Mouse (Mus musculus) MEL (cell line): ENCODE results near the gene Fuca2. TPM values are rescaled to one million over a fixed set of nuclear protein-coding genes. Genes with fewer than 3 reads are reported as not detected.

ENCODE experiments used
- DNase-seq: peaks from one replicate; pipeline ENCODE4 v3.0.0; 2011; ENCODE audit warnings: low read depth, low spot score
- H3K27ac ChIP-seq: 2 replicates; pipeline ENCODE4 v1.5.1; 2012; ENCODE audit warnings: low read depth, mild to moderate bottlenecking, control low read depth, low read length, moderate library complexity; ENCODE audit not compliant: control insufficient read depth
- H3K27me3 ChIP-seq, 2 experiments: fragments of 150-350 bp in 1 of 2; sonication (generic) in 1 of 2; 2 replicates each; pipeline ENCODE4 v1.6.1; 2012; ENCODE audit warnings: low read length in 2 of 2, mild to moderate bottlenecking in 2 of 2, improper control_type of control experiment in 1 of 2, moderate library complexity in 1 of 2; ENCODE audit not compliant: insufficient read depth in 2 of 2, control insufficient read depth in 1 of 2
- H3K36me3 ChIP-seq, 2 experiments: 2 replicates each; pipeline ENCODE4 v1.6.1; 2012 to 2014; ENCODE audit warnings: low read length in 2 of 2, improper control_type of control experiment in 1 of 2, inconsistent platforms in 1 of 2, mild to moderate bottlenecking in 1 of 2; ENCODE audit not compliant: insufficient read depth in 2 of 2, control insufficient read depth in 1 of 2
- H3K4me1 ChIP-seq, 2 experiments: fragments of 150-350 bp in 1 of 2; sonication (generic) in 1 of 2; 2 replicates each; pipeline ENCODE4 v1.6.1; 2012; ENCODE audit warnings: low read length in 2 of 2, improper control_type of control experiment in 1 of 2, mild to moderate bottlenecking in 1 of 2; ENCODE audit not compliant: insufficient read depth in 2 of 2, control insufficient read depth in 1 of 2
- H3K4me3 ChIP-seq, 2 experiments: fragments of 150-350 bp in 1 of 2; sonication (generic) in 1 of 2; 2 replicates each; pipeline ENCODE4 v1.5.1; 2012; ENCODE audit warnings: low read depth in 2 of 2, low read length in 2 of 2, mild to moderate bottlenecking in 2 of 2, moderate library complexity in 2 of 2, control low read depth in 1 of 2, improper control_type of control experiment in 1 of 2; ENCODE audit not compliant: control insufficient read depth in 1 of 2, insufficient read depth in 1 of 2
- H3K79me2 ChIP-seq: 2 replicates; pipeline ENCODE4 v1.6.1; 2012; ENCODE audit warnings: mild to moderate bottlenecking, low read length, moderate library complexity; ENCODE audit not compliant: control insufficient read depth, poor library complexity, insufficient read depth
- H3K9ac ChIP-seq: 2 replicates; pipeline ENCODE4 v1.6.1; 2012; ENCODE audit warnings: low read depth, mild to moderate bottlenecking, control low read depth, low read length, moderate library complexity; ENCODE audit not compliant: control insufficient read depth, poor library complexity, severe bottlenecking
- H3K9me3 ChIP-seq: fragments of 150-350 bp; sonication (generic); replicated peaks from 2 replicates; pipeline ENCODE4 v1.6.1; 2012; ENCODE audit warnings: mild to moderate bottlenecking, low read length, improper control_type of control experiment, moderate library complexity; ENCODE audit not compliant: insufficient read depth
- CHD1 ChIP-seq: IDR thresholded peaks from 2 replicates; pipeline ENCODE4 v1.6.1; 2012; ENCODE audit warnings: low read depth, mild to moderate bottlenecking, inconsistent platforms, low read length, improper control_type of control experiment
- CTCF ChIP-seq, 3 experiments: IDR thresholded peaks in 2 of 3; conservative IDR thresholded peaks in 1 of 3; 2 replicates each; pipeline ENCODE4 v1.5.1; 2011 to 2012; ENCODE audit warnings: low read length in 3 of 3, low read depth in 2 of 3, mild to moderate bottlenecking in 2 of 3, improper control_type of control experiment in 1 of 3, inconsistent platforms in 1 of 3, mixed read lengths in 1 of 3, moderate library complexity in 1 of 3; ENCODE audit not compliant: control insufficient read depth in 1 of 3, insufficient read depth in 1 of 3, poor library complexity in 1 of 3, severe bottlenecking in 1 of 3
- ELF1 ChIP-seq: IDR thresholded peaks from 2 replicates; pipeline ENCODE4 v1.6.1; 2014; ENCODE audit warnings: low read depth, mild to moderate bottlenecking, inconsistent platforms, low read length, improper control_type of control experiment, moderate library complexity
- ETS1 ChIP-seq: IDR thresholded peaks from 2 replicates; pipeline ENCODE4 v1.6.1; 2012; ENCODE audit warnings: low read depth, mild to moderate bottlenecking, inconsistent platforms, low read length, improper control_type of control experiment, moderate library complexity
- GABPA ChIP-seq: IDR thresholded peaks from 2 replicates; pipeline ENCODE4 v1.6.1; 2012; ENCODE audit warnings: low read depth, mild to moderate bottlenecking, inconsistent platforms, low read length, improper control_type of control experiment, moderate library complexity
- GATA1 ChIP-seq: IDR thresholded peaks from 2 replicates; pipeline ENCODE4 v1.6.1; 2011; ENCODE audit warnings: low read depth, low read length, improper control_type of control experiment
- HCFC1 ChIP-seq: IDR thresholded peaks from 2 replicates; pipeline ENCODE4 v1.6.1; 2012; ENCODE audit warnings: low read depth, mild to moderate bottlenecking, inconsistent platforms, low read length, improper control_type of control experiment, moderate library complexity
- JUND ChIP-seq: IDR thresholded peaks from 2 replicates; pipeline ENCODE4 v1.6.1; 2011; ENCODE audit warnings: low read depth, mild to moderate bottlenecking, improper control_type of control experiment, low read length
- KAT2A ChIP-seq: conservative IDR thresholded peaks from 2 replicates; pipeline ENCODE4 v1.6.1; 2012; ENCODE audit warnings: low read depth, low read length, improper control_type of control experiment, inconsistent platforms
- MAFK ChIP-seq: IDR thresholded peaks from 2 replicates; pipeline ENCODE4 v1.6.1; 2011; ENCODE audit warnings: low read depth, mild to moderate bottlenecking, low read length, improper control_type of control experiment, borderline replicate concordance
- MAX ChIP-seq: IDR thresholded peaks from 2 replicates; pipeline ENCODE4 v1.6.1; 2011; ENCODE audit warnings: low read length, improper control_type of control experiment
- MEF2A ChIP-seq: IDR thresholded peaks from 2 replicates; pipeline ENCODE4 v1.6.1; 2014; ENCODE audit warnings: low read depth, mild to moderate bottlenecking, inconsistent platforms, low read length, improper control_type of control experiment; ENCODE audit not compliant: poor library complexity, insufficient replicate concordance, severe bottlenecking; ENCODE audit errors: extremely low read depth
- MYB ChIP-seq: IDR thresholded peaks from 2 replicates; pipeline ENCODE4 v1.6.1; 2011; ENCODE audit warnings: mild to moderate bottlenecking, low read depth, low read length, improper control_type of control experiment
- MYC ChIP-seq: IDR thresholded peaks from 2 replicates; pipeline ENCODE4 v1.6.1; 2011; ENCODE audit warnings: low read depth, mild to moderate bottlenecking, low read length, improper control_type of control experiment, moderate library complexity
- NELFE ChIP-seq: IDR thresholded peaks from 2 replicates; pipeline ENCODE4 v1.6.1; 2011; ENCODE audit warnings: low read depth, low read length, improper control_type of control experiment
- NRF1 ChIP-seq: IDR thresholded peaks from 2 replicates; pipeline ENCODE4 v1.6.1; 2014; ENCODE audit warnings: low read depth, mild to moderate bottlenecking, inconsistent platforms, low read length, improper control_type of control experiment, moderate library complexity; ENCODE audit not compliant: poor library complexity, insufficient read depth, severe bottlenecking
- POLR2A ChIP-seq, 2 experiments: IDR thresholded peaks; 2 replicates each; pipeline ENCODE4 v1.6.1; 2011 to 2012; ENCODE audit warnings: low read length in 2 of 2, mild to moderate bottlenecking in 2 of 2, control low read depth in 1 of 2, improper control_type of control experiment in 1 of 2, low read depth in 1 of 2, moderate library complexity in 1 of 2; ENCODE audit not compliant: control insufficient read depth in 1 of 2, insufficient read depth in 1 of 2, poor library complexity in 1 of 2
- POLR2AphosphoS2 ChIP-seq: IDR thresholded peaks from 2 replicates; pipeline ENCODE4 v1.6.1; 2011; ENCODE audit warnings: low read length, improper control_type of control experiment
- RAD21 ChIP-seq: IDR thresholded peaks from 2 replicates; pipeline ENCODE4 v1.6.1; 2011; ENCODE audit warnings: mild to moderate bottlenecking, low read depth, low read length, improper control_type of control experiment
- SIN3A ChIP-seq: IDR thresholded peaks from 2 replicates; pipeline ENCODE4 v1.6.1; 2012; ENCODE audit warnings: low read length, improper control_type of control experiment, inconsistent platforms
- SMC3 ChIP-seq: IDR thresholded peaks from 2 replicates; pipeline ENCODE4 v1.6.1; 2011; ENCODE audit warnings: low read depth, low read length, improper control_type of control experiment
- TAL1 ChIP-seq: IDR thresholded peaks from 2 replicates; pipeline ENCODE4 v1.6.1; 2012; ENCODE audit warnings: mild to moderate bottlenecking, inconsistent platforms, low read length, moderate library complexity, mixed read lengths
- TBP ChIP-seq: IDR thresholded peaks from 2 replicates; pipeline ENCODE4 v1.8.0; 2011; ENCODE audit warnings: low read depth, low read length, improper control_type of control experiment
- TCF12 ChIP-seq: IDR thresholded peaks from 2 replicates; pipeline ENCODE4 v1.6.1; 2014; ENCODE audit warnings: low read depth, mild to moderate bottlenecking, inconsistent platforms, low read length, improper control_type of control experiment, moderate library complexity
- USF1 ChIP-seq: IDR thresholded peaks from 2 replicates; pipeline ENCODE4 v1.6.1; 2014; ENCODE audit warnings: low read depth, mild to moderate bottlenecking, inconsistent platforms, low read length, improper control_type of control experiment, moderate library complexity
- USF2 ChIP-seq, 2 experiments: IDR thresholded peaks; 2 replicates each; pipeline ENCODE4 v1.6.1; 2011 to 2012; ENCODE audit warnings: improper control_type of control experiment in 2 of 2, low read length in 2 of 2, borderline replicate concordance in 1 of 2, inconsistent platforms in 1 of 2, low read depth in 1 of 2, mild to moderate bottlenecking in 1 of 2; ENCODE audit not compliant: insufficient read depth in 1 of 2
- ZKSCAN1 ChIP-seq: IDR thresholded peaks from 2 replicates; pipeline ENCODE4 v1.6.1; 2012; ENCODE audit warnings: low read depth, mild to moderate bottlenecking, inconsistent platforms, low read length, improper control_type of control experiment, moderate library complexity
- ZMIZ1 ChIP-seq: IDR thresholded peaks from 2 replicates; pipeline ENCODE4 v1.6.1; 2012; ENCODE audit warnings: low read depth, mild to moderate bottlenecking, inconsistent platforms, low read length, improper control_type of control experiment, moderate library complexity
- polyA plus RNA-seq, 2 experiments: library from polyadenylated mRNA; stranded (reverse) in 1 of 2; unstranded in 1 of 2; fragments of >175 nt in 1 of 2; fragments of >200 nt in 1 of 2; gene quantifications; 2 replicates each; pipeline versions ENCODE4 v1.2.1 to v1.2.4; 2012; ENCODE audit warnings: low replicate concordance in 2 of 2, low read depth in 1 of 2; ENCODE audit not compliant: insufficient read length in 2 of 2, insufficient read depth in 1 of 2, missing spikeins in 1 of 2
- total RNA-seq: library from RNA; depleted of rRNA; stranded (reverse); fragments of 300-350 nt; gene quantifications from 2 replicates; pipeline ENCODE4 v1.2.3, GENCODE M21; 2012

Gene Fuca2
- total and polyA plus RNA-seq, 3 experiments, result 17.0 to 22.6 TPM; not detected in 1

GRCm38 (mm10) chr10:13541721-13542120 is 42.4 kb downstream of the Fuca2 start:
- Histone ChIP-seq H3K27ac (no peak overlapping the region), H3K4me1 (no peaks in the 10 kb centered on the region), H3K4me3 (no peak overlapping the region), H3K79me2 (no peaks in the 10 kb centered on the region)
- no peak for TF ChIP-seq RAD21
- no peak for TF ChIP-seq TAL1
- TF ChIP-seq, all 39 proteins: peak for 0
- no peaks in the 10 kb centered on the region for H3K9me3 ChIP-seq
- DNase-seq, result no peak
- peaks cover 0 to 2% of the 10 kb centered on the region in 2 experiments; a peak in 1 of 4 replicates for H3K36me3 ChIP-seq
- H3K9ac ChIP-seq, result no peak overlapping the region
- H3K27me3 ChIP-seq, result no peaks in the 10 kb centered on the region

GRCm38 (mm10) chr10:13552646-13553497 is 53.5 kb downstream of the Fuca2 start, which contains the start of the genes Adat2 and Pex3:
Gene Adat2 (plus strand): TSS chr10:13552894.
Gene Pex3 (minus strand): TSS chr10:13553142.
- Histone ChIP-seq H3K27me3 (no peaks in the 10 kb centered on the region), H3K36me3 (peaks cover 3 to 5% of the 10 kb centered on the region in 2 experiments; a peak in 3 of 4 replicates), H3K4me3 (peak within 1 kb of the TSS; percentile 67 to 90), H3K4me1 (peaks cover 2 to 10% of the 10 kb centered on the region in 2 experiments; a peak in 3 of 4 replicates), H3K79me2 (peaks cover 19% of the 10 kb centered on the region), H3K27ac (peak within 1 kb of the TSS; percentile 78), H3K9ac (peak within 1 kb of the TSS; percentile 90), H3K9me3 (no peaks in the 10 kb centered on the region)
- peak; percentile 95 for DNase-seq
- no peak for TF ChIP-seq SMC3
- no peak; the same call in 1 of the 2 replicates for TF ChIP-seq KAT2A
- TF ChIP-seq GATA1, result no peak
- no peak; the same call in 1 of the 2 replicates for TF ChIP-seq ZMIZ1
- TF ChIP-seq USF1, result 0 out of 2 replicates have a peak, but pooled peaks have one; percentile 19
- peak; percentile 50; the same call in 1 of the 2 replicates for TF ChIP-seq TBP
- TF ChIP-seq NRF1, result no peak
- no peak for TF ChIP-seq MYC
- TF ChIP-seq USF2 (IDR thresholded peaks at IDR 0.05; ENCODE audit: borderline replicate concordance in 1 of 2, insufficient read depth in 1 of 2, low read depth in 1 of 2, low read length in 2 of 2), result no peak
- no peak for TF ChIP-seq MEF2A
- no peak for TF ChIP-seq CTCF (IDR thresholded peaks at IDR 0.05 in 2 of 3, conservative IDR thresholded peaks at IDR 0.05 in 1 of 3; ENCODE audit: control insufficient read depth in 1 of 3, insufficient read depth in 1 of 3, low read depth in 2 of 3, low read length in 3 of 3, poor library complexity in 1 of 3, severe bottlenecking in 1 of 3)
- TF ChIP-seq CHD1, result no peak
- TF ChIP-seq MAFK, result no peak
- TF ChIP-seq MYB, result no peak
- no peak for TF ChIP-seq JUND
- no peak for TF ChIP-seq RAD21
- peak; percentile 25; the same call in 1 of the 2 replicates for TF ChIP-seq ELF1
- peak; percentile 82; the same call in 1 of the 2 replicates for TF ChIP-seq SIN3A
- TF ChIP-seq TAL1, result no peak
- peak; percentile 70 for TF ChIP-seq NELFE
- peak; percentile 73; the same call in 1 of the 2 replicates for TF ChIP-seq TCF12
- TF ChIP-seq ETS1, result no peak; the same call in 1 of the 2 replicates
- peak; percentile 92 for TF ChIP-seq HCFC1
- TF ChIP-seq MAX, result no peak; the same call in 1 of the 2 replicates
- TF ChIP-seq ZKSCAN1, result no peak
- TF ChIP-seq GABPA, result no peak
- peak; percentile 55 to 84 for TF ChIP-seq POLR2A (IDR thresholded peaks at IDR 0.05; ENCODE audit: control insufficient read depth in 1 of 2, insufficient read depth in 1 of 2, low read depth in 1 of 2, low read length in 2 of 2, poor library complexity in 1 of 2)
- TF ChIP-seq POLR2AphosphoS2, result peak; percentile 66
